Mouse (Mus musculus) kidney, postnatal 14 days (tissue): ENCODE data around the gene Gm16867.
"Not testable (repeated sequence)": the region's sequence is repeated elsewhere in the genome, so short reads cannot be mapped to it uniquely, and the experiment has no call there.

Source experiments
- DNase-seq: peaks from one replicate; pipeline ENCODE4 v3.0.0; 2022; ENCODE audit warnings: mixed read lengths

The Gm16867 gene

GRCm38 (mm10) chr14:69503174-69503573 lies at the start of gene Gm16867:
Gm16867 (minus strand) TSS chr14:69503362.
- DNase-seq = not testable (repeated sequence)

- not testable (repeated sequence) for DNase-seq
Observed at GRCm38 (mm10) chr14:69547310-69547709, 44.1 kb upstream of the Gm16867 start.

GRCm38 (mm10) chr14:69545052-69545451 lies 41.9 kb upstream of the Gm16867 start:
- DNase-seq = not testable (repeated sequence)

GRCm38 (mm10) chr14:69544033-69544432 lies 40.9 kb upstream of the Gm16867 start:
- DNase-seq = not testable (repeated sequence)

GRCm38 (mm10) chr14:69542695-69543094 lies 39.5 kb upstream of the Gm16867 start:
- not testable (repeated sequence) for DNase-seq

GRCm38 (mm10) chr14:69540113-69540512 lies 37.0 kb upstream of the Gm16867 start:
- DNase-seq = not testable (repeated sequence)

- DNase-seq = not testable (repeated sequence)
Observed at GRCm38 (mm10) chr14:69536539-69536938, 33.4 kb upstream of the Gm16867 start.

- DNase-seq = not testable (repeated sequence)
Observed at GRCm38 (mm10) chr14:69526202-69526601, 23.0 kb upstream of the Gm16867 start.

- not testable (repeated sequence) for DNase-seq
Observed at GRCm38 (mm10) chr14:69523001-69523400, 19.8 kb upstream of the Gm16867 start.

GRCm38 (mm10) chr14:69520810-69521209 lies 17.6 kb upstream of the Gm16867 start:
- not testable (repeated sequence) for DNase-seq

GRCm38 (mm10) chr14:69512449-69512848 lies 9.3 kb upstream of the Gm16867 start, which contains the start of gene Gm27179:
Gm27179 (minus strand) TSS chr14:69512549.
- not testable (repeated sequence) for DNase-seq

GRCm38 (mm10) chr14:69507000-69507399 lies 3.8 kb upstream of the Gm16867 start:
- DNase-seq = not testable (repeated sequence)

GRCm38 (mm10) chr14:69502440-69503150 lies 567 bp downstream of the Gm16867 start:
- DNase-seq = not testable (repeated sequence)

- DNase-seq = not testable (repeated sequence)
Observed at GRCm38 (mm10) chr14:69496259-69496658, 6.9 kb downstream of the Gm16867 start.

GRCm38 (mm10) chr14:69494946-69495345 lies 8.2 kb downstream of the Gm16867 start:
- not testable (repeated sequence) for DNase-seq

- DNase-seq = not testable (repeated sequence)
Observed at GRCm38 (mm10) chr14:69494522-69494921, 8.6 kb downstream of the Gm16867 start.

GRCm38 (mm10) chr14:69488001-69488400 lies 15.2 kb downstream of the Gm16867 start:
- not testable (repeated sequence) for DNase-seq

- not testable (repeated sequence) for DNase-seq
Observed at GRCm38 (mm10) chr14:69485466-69486135, 17.6 kb downstream of the Gm16867 start.

- DNase-seq = not testable (repeated sequence)
Observed at GRCm38 (mm10) chr14:69473941-69474646, 29.1 kb downstream of the Gm16867 start.

GRCm38 (mm10) chr14:69473322-69473721 lies 29.8 kb downstream of the Gm16867 start:
- not testable (repeated sequence) for DNase-seq

GRCm38 (mm10) chr14:69470122-69470708 lies 32.9 kb downstream of the Gm16867 start:
- DNase-seq = not testable (repeated sequence)

- DNase-seq = not testable (repeated sequence)
Observed at GRCm38 (mm10) chr14:69467612-69468366, 35.4 kb downstream of the Gm16867 start.
